In the genomic region with DNA sequence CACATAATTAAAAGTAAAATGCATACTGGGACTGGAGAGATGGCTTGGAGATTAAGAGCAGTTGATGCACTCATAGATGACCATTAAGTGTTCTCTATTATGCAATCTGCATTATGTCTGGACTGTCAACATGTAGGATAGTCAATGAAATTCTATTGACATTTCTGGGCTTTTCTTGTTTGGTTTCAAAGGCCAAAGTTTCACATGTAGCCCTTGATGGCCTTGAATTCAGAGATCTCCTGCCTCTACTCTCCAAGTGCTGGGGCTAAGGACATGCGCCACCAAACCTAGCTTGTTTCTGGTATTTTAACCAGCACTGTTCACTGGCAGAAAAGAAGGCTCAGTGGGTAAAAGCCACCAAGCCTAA, we compare ENCODE assay signal across 28 mouse cellular contexts. TPM values are rescaled to one million over a fixed set of nuclear protein-coding genes. Genes with fewer than 3 reads are reported as not detected.
A peak's percentile ranks its signal among the peaks of the same experiment; 100 is the strongest.
DNase-seq lines count a peak whose midpoint lies in the region; ATAC-seq and TF ChIP-seq lines count a peak whose summit lies in the region.
"Had no signal": no experiment of that assay in that cellular context is flagged by ENCODE, and none has a peak within 500 bp of the region (broad histone marks: within the 10 kb centered on the region; RNA-seq: fewer than 3 reads in every experiment).

No protein-coding gene starts in this region.

- peak; percentile 10 for DNase-seq in induced T-regulatory cell, adult 2 months (ENCODE audit: low read depth)
- DNase-seq in liver, embryonic 11.5 days (ENCODE audit: low spot score), result no peak
- peak in 1 of 3 experiments; percentile 20 for DNase-seq in liver, embryonic 14.5 days (ENCODE audit: low read depth in 3 of 3, low spot score in 3 of 3)
- DNase-seq in liver, postnatal 0 days, result no peak
- no peak for DNase-seq in adrenal gland, adult 18-20 months (ENCODE audit: low spot score in 2 of 2)
- DNase-seq in kidney, adult 8-10 months, result no peak
- DNase-seq: adrenal gland, adult 8-10 months; adrenal gland, postnatal 25 days; cerebellum, adult 18-20 months; cerebellum, adult 9-10 months; cerebellum, postnatal 14 days; gastrocnemius, postnatal 10 days; heart, adult 11 months had no signal

- no peak overlapping the region for H3K4me2 ChIP-seq in liver, embryonic 11.5 days
- no peak overlapping the region for H3K4me2 ChIP-seq in liver, embryonic 14.5 days (ENCODE audit: low read depth)
- no peak overlapping the region for H3K4me2 ChIP-seq in liver, postnatal 0 days (ENCODE audit: low read depth, low read length)
- H3K4me2 ChIP-seq: forebrain, embryonic 13.5 days; heart, embryonic 11.5 days; hindbrain, embryonic 13.5 days had no signal

- H3K9ac ChIP-seq in liver, embryonic 11.5 days (ENCODE audit: low read depth, low read length), result no peak overlapping the region
- no peak overlapping the region for H3K9ac ChIP-seq in liver, embryonic 14.5 days (replicated peaks)
- no peak overlapping the region for H3K9ac ChIP-seq in liver, postnatal 0 days (replicated peaks)
- H3K9ac ChIP-seq: forebrain, embryonic 13.5 days; hindbrain, embryonic 13.5 days had no signal

- no peak for TF ChIP-seq CTCF in liver, embryonic 14.5 days (IDR thresholded peaks at IDR 0.05; ENCODE audit: low read depth)
- no peak for TF ChIP-seq CTCF in liver, postnatal 0 days (IDR thresholded peaks at IDR 0.05; ENCODE audit: low read depth)

- H3K27ac ChIP-seq in liver, embryonic 11.5 days (ENCODE audit: low read depth, low read length), result peak overlapping the region; percentile 4; the same call in 1 of the 2 replicates
- H3K27ac ChIP-seq in liver, embryonic 14.5 days, result peak overlapping the region; percentile 43
- H3K27ac ChIP-seq in liver, postnatal 0 days (ENCODE audit: low read depth), result peak overlapping the region; percentile 86
- H3K27ac ChIP-seq: forebrain, embryonic 10.5 days; forebrain, embryonic 13.5 days; hindbrain, embryonic 13.5 days had no signal

- no peak for TF ChIP-seq EP300 in liver, embryonic 14.5 days (IDR thresholded peaks at IDR 0.05; ENCODE audit: low read depth)
- TF ChIP-seq EP300 in liver, postnatal 0 days (IDR thresholded peaks at IDR 0.05; ENCODE audit: low read depth), result no peak

- WGBS in liver, embryonic 11.5 days, result 97% methylated on average over 1 of the region's 1 CpGs
- WGBS in liver, embryonic 14.5 days (ENCODE audit: insufficient replicate concordance), result 82% methylated on average over 1 of the region's 1 CpGs
- WGBS in liver, postnatal 0 days (ENCODE audit: insufficient replicate concordance), result 67% methylated on average over 1 of the region's 1 CpGs

- H3K36me3 ChIP-seq in liver, embryonic 11.5 days (ENCODE audit: control insufficient read depth, insufficient read depth, low read length), result peaks cover 5% of the 10 kb centered on the region; the same call in 1 of the 2 replicates
- H3K36me3 ChIP-seq in liver, embryonic 14.5 days (replicated peaks; ENCODE audit: control insufficient read depth, insufficient read depth, low read depth), result peaks cover 36% of the 10 kb centered on the region
- peaks cover 30% of the 10 kb centered on the region for H3K36me3 ChIP-seq in liver, postnatal 0 days (replicated peaks; ENCODE audit: insufficient read depth, low read length)

- peaks cover 6% of the 10 kb centered on the region for H3K4me1 ChIP-seq in liver, embryonic 11.5 days (replicated peaks; ENCODE audit: control insufficient read depth, insufficient read depth, low read length)
- H3K4me1 ChIP-seq in liver, embryonic 14.5 days (replicated peaks; ENCODE audit: control insufficient read depth in 2 of 2, insufficient read depth in 2 of 2, low read length in 1 of 2), result peaks cover 12 to 21% of the 10 kb centered on the region in 2 experiments
- peaks cover 21% of the 10 kb centered on the region for H3K4me1 ChIP-seq in liver, postnatal 0 days (ENCODE audit: insufficient read depth)

- no peak for ATAC-seq in liver, embryonic 11.5 days (replicated peaks; ENCODE audit: low FRiP score)
- no peak for ATAC-seq in liver, embryonic 14.5 days (ENCODE audit: insufficient read depth)
- ATAC-seq in liver, postnatal 0 days, result peak; percentile 40
- no peak for ATAC-seq in megakaryocyte-erythroid progenitor cell, adult 5-6 weeks (replicated peaks; ENCODE audit: low FRiP score, low TSS enrichment, poor library complexity, severe bottlenecking)
- ATAC-seq: CD4-positive, CD25-positive, alpha-beta regulatory T cell, adult 4 months; forebrain, embryonic 13.5 days; forebrain, embryonic 16.5 days; hindbrain, embryonic 16.5 days had no signal

- no peaks in the 10 kb centered on the region for H3K9me3 ChIP-seq in liver, embryonic 11.5 days (ENCODE audit: control insufficient read depth, low read length)
- H3K9me3 ChIP-seq in liver, embryonic 14.5 days (ENCODE audit: control insufficient read depth, low read length), result no peaks in the 10 kb centered on the region
- no peaks in the 10 kb centered on the region for H3K9me3 ChIP-seq in liver, postnatal 0 days (ENCODE audit: low read length)
- H3K9me3 ChIP-seq: forebrain, embryonic 10.5 days; forebrain, embryonic 13.5 days; hindbrain, embryonic 13.5 days had no signal

- H3K4me3 ChIP-seq in liver, embryonic 11.5 days (ENCODE audit: low read depth, low read length), result no peak overlapping the region
- no peak overlapping the region for H3K4me3 ChIP-seq in liver, embryonic 14.5 days (ENCODE audit: insufficient read depth in 1 of 2, low read depth in 2 of 2, low read length in 2 of 2)
- no peak overlapping the region for H3K4me3 ChIP-seq in liver, postnatal 0 days (ENCODE audit: low read depth, low read length)
- H3K4me3 ChIP-seq: forebrain, embryonic 10.5 days; forebrain, embryonic 13.5 days; hindbrain, embryonic 13.5 days had no signal

- no peaks in the 10 kb centered on the region for H3K27me3 ChIP-seq in liver, embryonic 11.5 days (replicated peaks; ENCODE audit: control insufficient read depth, insufficient read depth, low read length)
- no peaks in the 10 kb centered on the region for H3K27me3 ChIP-seq in liver, embryonic 14.5 days (ENCODE audit: control insufficient read depth, insufficient read depth, low read length)
- no peaks in the 10 kb centered on the region for H3K27me3 ChIP-seq in liver, postnatal 0 days (ENCODE audit: insufficient read depth, low read length)
- H3K27me3 ChIP-seq: forebrain, embryonic 13.5 days; hindbrain, embryonic 13.5 days had no signal

RNA-seq across cellular contexts. Expression of gene Gabpb2, which starts 4.1 kb away (rescaled TPM):
- polyA plus RNA-seq in liver, embryonic 11.5 days (2014; fragmentation: Nextera tagmentation; extraction: Ambion mirVana), result 9.1 and 9.3 TPM in 2 replicates
- polyA plus RNA-seq in liver, embryonic 14.5 days (2012; rRNA removed), result 10.4 and 14.3 TPM in 2 replicates
- 5.1 and 6.9 TPM in 2 replicates for polyA plus RNA-seq in liver, embryonic 14.5 days (2014; fragmentation: Nextera tagmentation; extraction: Ambion mirVana)
- polyA plus RNA-seq in liver, postnatal 0 days (2015; fragmentation: Nextera tagmentation; extraction: Ambion mirVana), result 2.5 and 3.9 TPM in 2 replicates
- total RNA-seq in megakaryocyte-erythroid progenitor cell, adult 5-6 weeks (2014; fragmentation: Nextera tagmentation), result 59.0 and 63.9 TPM in 2 replicates
- total RNA-seq in megakaryocyte-erythroid progenitor cell, adult 5-6 weeks (2017), result 59.2 and 64.2 TPM in 2 replicates
- total RNA-seq in adrenal gland, adult 18-20 months (2021), result 10 to 100 TPM; 21.4 to 22.1 TPM

RNA-seq across cellular contexts. Expression of gene Cdc42se1, which starts 14.9 kb away (rescaled TPM):
- 93.6 and 102 TPM in 2 replicates for polyA plus RNA-seq in liver, embryonic 11.5 days (2014; fragmentation: Nextera tagmentation; extraction: Ambion mirVana)
- 21.3 and 24.9 TPM in 2 replicates for polyA plus RNA-seq in liver, embryonic 14.5 days (2012; rRNA removed)
- 40.9 and 48.5 TPM in 2 replicates for polyA plus RNA-seq in liver, embryonic 14.5 days (2014; fragmentation: Nextera tagmentation; extraction: Ambion mirVana)
- polyA plus RNA-seq in liver, postnatal 0 days (2015; fragmentation: Nextera tagmentation; extraction: Ambion mirVana), result 31.7 and 32.3 TPM in 2 replicates
- 69.0 and 127 TPM in 2 replicates for total RNA-seq in megakaryocyte-erythroid progenitor cell, adult 5-6 weeks (2014; fragmentation: Nextera tagmentation)
- 49.5 and 59.1 TPM in 2 replicates for total RNA-seq in megakaryocyte-erythroid progenitor cell, adult 5-6 weeks (2017)
- total RNA-seq in adrenal gland, adult 18-20 months (2021), result 10 to 100 TPM; 62.8 to 75.0 TPM

RNA-seq across cellular contexts. Expression of gene Mllt11, which starts 18.4 kb away (rescaled TPM):
- polyA plus RNA-seq in liver, embryonic 11.5 days (2014; fragmentation: Nextera tagmentation; extraction: Ambion mirVana), result 8.6 and 8.7 TPM in 2 replicates
- 3.0 and 3.6 TPM in 2 replicates for polyA plus RNA-seq in liver, embryonic 14.5 days (2012; rRNA removed)
- 1.9 and 2.7 TPM in 2 replicates for polyA plus RNA-seq in liver, embryonic 14.5 days (2014; fragmentation: Nextera tagmentation; extraction: Ambion mirVana)
- 2.0 and 2.3 TPM in 2 replicates for polyA plus RNA-seq in liver, postnatal 0 days (2015; fragmentation: Nextera tagmentation; extraction: Ambion mirVana)
- 6.0 and 6.9 TPM in 2 replicates for total RNA-seq in megakaryocyte-erythroid progenitor cell, adult 5-6 weeks (2014; fragmentation: Nextera tagmentation)
- 1.9 and 3.6 TPM in 2 replicates for total RNA-seq in megakaryocyte-erythroid progenitor cell, adult 5-6 weeks (2017)
- total RNA-seq in adrenal gland, adult 18-20 months (2021), result 1 to 10 TPM; 5.9 to 6.2 TPM

RNA-seq across cellular contexts. Expression of gene Gm128, which starts 27.8 kb away (rescaled TPM):
- polyA plus RNA-seq in liver, embryonic 11.5 days (2014; fragmentation: Nextera tagmentation; extraction: Ambion mirVana), result 0.95 and 1.0 TPM in 2 replicates
- 0.12 and 0.19 TPM in 2 replicates for polyA plus RNA-seq in liver, embryonic 14.5 days (2012; rRNA removed)
- 0.14 and 0.19 TPM in 2 replicates for polyA plus RNA-seq in liver, embryonic 14.5 days (2014; fragmentation: Nextera tagmentation; extraction: Ambion mirVana)
- 0.08 TPM in 1 of 2 replicates, not detected in the other for polyA plus RNA-seq in liver, postnatal 0 days (2015; fragmentation: Nextera tagmentation; extraction: Ambion mirVana)
- total RNA-seq in megakaryocyte-erythroid progenitor cell, adult 5-6 weeks (2014; fragmentation: Nextera tagmentation), result 0.92 and 2.5 TPM in 2 replicates
- 0.27 TPM in 1 of 2 replicates, not detected in the other for total RNA-seq in megakaryocyte-erythroid progenitor cell, adult 5-6 weeks (2017)
- total RNA-seq in adrenal gland, adult 18-20 months (2021), result under 1 TPM; 0.17 to 0.26 TPM
- total RNA-seq: gastrocnemius, adult 18-20 months; heart, adult 8-10 months; heart, postnatal 25 days had no signal
- polyA plus RNA-seq: embryonic facial prominence, embryonic 11.5 days; forebrain, embryonic 16.5 days; heart, postnatal 0 days had no signal

RNA-seq across cellular contexts. Expression of gene Bnipl, which starts 37.4 kb away (rescaled TPM):
- polyA plus RNA-seq in liver, embryonic 11.5 days (2014; fragmentation: Nextera tagmentation; extraction: Ambion mirVana), result 0.08 and 0.25 TPM in 2 replicates
- 0.04 TPM in 2 replicates for polyA plus RNA-seq in liver, embryonic 14.5 days (2012; rRNA removed)
- polyA plus RNA-seq in liver, embryonic 14.5 days (2014; fragmentation: Nextera tagmentation; extraction: Ambion mirVana), result 0.16 TPM in 1 of 2 replicates, not detected in the other
- not detected in 2 replicates for polyA plus RNA-seq in liver, postnatal 0 days (2015; fragmentation: Nextera tagmentation; extraction: Ambion mirVana)
- total RNA-seq in megakaryocyte-erythroid progenitor cell, adult 5-6 weeks (2014; fragmentation: Nextera tagmentation), result not detected in 2 replicates
- not detected in 2 replicates for total RNA-seq in megakaryocyte-erythroid progenitor cell, adult 5-6 weeks (2017)
- total RNA-seq in adrenal gland, adult 18-20 months (2021), result not detected
- total RNA-seq: gastrocnemius, adult 18-20 months; gastrocnemius, postnatal 10 days; heart, adult 8-10 months; heart, postnatal 25 days; hematopoietic stem cell, adult 5-6 weeks had no signal
- polyA plus RNA-seq: CD4-positive, CD25-positive, alpha-beta regulatory T cell, adult 4 months; forebrain, embryonic 13.5 days; heart, embryonic 11.5 days; heart, embryonic 14.5 days; heart, postnatal 0 days; hindbrain, embryonic 16.5 days had no signal

Comparison
In these comparisons a context has a peak if more than half of its experiments do, and no peak if none do; other contexts are left out.
1. H3K27ac ChIP-seq: peak in every context shown above with its lines; median percentile 86 in liver, postnatal 0 days; 43 in liver, embryonic 14.5 days; 4 in liver, embryonic 11.5 days.